9 mouse cellular contexts compared by ENCODE assay signal in the genomic region with DNA sequence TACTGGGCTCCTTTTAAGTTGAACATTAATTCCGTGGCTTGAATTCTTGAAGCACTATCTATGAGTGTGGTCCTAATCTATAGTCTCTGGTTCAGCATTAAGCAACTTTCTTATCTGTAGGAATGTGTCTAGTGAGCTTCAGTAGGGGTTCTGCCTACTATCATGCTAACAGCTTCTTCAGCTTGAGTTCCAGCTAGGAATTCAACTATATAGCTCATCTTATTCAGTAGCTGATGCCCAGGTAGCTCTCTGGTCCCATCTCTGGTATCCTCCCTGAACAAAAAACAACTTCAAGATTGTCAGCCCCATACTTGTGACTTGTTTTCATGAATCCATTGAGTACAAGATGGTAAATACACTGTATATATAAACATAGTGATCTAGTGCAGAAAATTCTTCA. TPM values are rescaled to one million over a fixed set of nuclear protein-coding genes. Genes with fewer than 3 reads are reported as not detected.
DNase-seq lines count a peak whose midpoint lies in the region; ATAC-seq and TF ChIP-seq lines count a peak whose summit lies in the region.
"Had no signal": no experiment of that assay in that cellular context is flagged by ENCODE, and none has a peak within 500 bp of the region (broad histone marks: within the 10 kb centered on the region; RNA-seq: fewer than 3 reads in every experiment).

Gene Ndn (plus strand): TSS at position 301 of the 400 bp plus-strand sequence.

- no peak for DNase-seq in liver
- no peak for DNase-seq in forebrain, embryonic 10.5 days (ENCODE audit: extremely low spot score, low spot score)
- DNase-seq in kidney, postnatal 4 days: no peak
- no peak for DNase-seq in thymus, postnatal 25 days

- TF ChIP-seq CTCF in intestine, postnatal 0 days (IDR thresholded peaks at IDR 0.05; ENCODE audit: low read depth): no peak

- no peak within 1 kb of the TSS for H3K4me2 ChIP-seq in liver, embryonic 12.5 days
- no peak within 1 kb of the TSS for H3K4me2 ChIP-seq in intestine, postnatal 0 days (replicated peaks; ENCODE audit: low read depth)
- no peak within 1 kb of the TSS for H3K4me2 ChIP-seq in neural tube, embryonic 14.5 days (ENCODE audit: low read depth, low read length)

- peaks cover 10% of the 10 kb centered on the region; the same call in 1 of the 2 replicates for H3K27me3 ChIP-seq in liver, embryonic 12.5 days (replicated peaks)
- H3K27me3 ChIP-seq in forebrain, embryonic 10.5 days (ENCODE audit: poor library complexity, severe bottlenecking): no peaks in the 10 kb centered on the region
- no peaks in the 10 kb centered on the region for H3K27me3 ChIP-seq in intestine, postnatal 0 days (replicated peaks; ENCODE audit: control insufficient read depth, insufficient read depth, low read length)
- H3K27me3 ChIP-seq in neural tube, embryonic 14.5 days (ENCODE audit: control insufficient read depth, insufficient read depth, low read length): no peaks in the 10 kb centered on the region

- no peaks in the 10 kb centered on the region for H3K9me3 ChIP-seq in liver, embryonic 12.5 days (replicated peaks)
- H3K9me3 ChIP-seq in forebrain, embryonic 10.5 days: peaks cover 23% of the 10 kb centered on the region
- H3K9me3 ChIP-seq in intestine, postnatal 0 days (ENCODE audit: control insufficient read depth): no peaks in the 10 kb centered on the region
- H3K9me3 ChIP-seq in neural tube, embryonic 14.5 days (ENCODE audit: control insufficient read depth, low read length): no peaks in the 10 kb centered on the region

- ATAC-seq in liver, embryonic 12.5 days: no peak
- ATAC-seq in intestine, postnatal 0 days: no peak
- ATAC-seq in neural tube, embryonic 14.5 days (ENCODE audit: low read depth): no peak
- ATAC-seq in erythroblast, adult 5-6 weeks (replicated peaks; ENCODE audit: low FRiP score, poor library complexity, severe bottlenecking): no peak

- H3K4me1 ChIP-seq in liver, embryonic 12.5 days: no peaks in the 10 kb centered on the region
- peaks cover 20% of the 10 kb centered on the region for H3K4me1 ChIP-seq in forebrain, embryonic 10.5 days
- no peaks in the 10 kb centered on the region for H3K4me1 ChIP-seq in intestine, postnatal 0 days (replicated peaks; ENCODE audit: control insufficient read depth, insufficient read depth, low read length)
- H3K4me1 ChIP-seq in neural tube, embryonic 14.5 days (ENCODE audit: control insufficient read depth, insufficient read depth, low read length): no peaks in the 10 kb centered on the region

- no peak within 1 kb of the TSS for H3K9ac ChIP-seq in liver, embryonic 12.5 days
- H3K9ac ChIP-seq in intestine, postnatal 0 days (ENCODE audit: low read depth, low read length): no peak within 1 kb of the TSS
- no peak within 1 kb of the TSS for H3K9ac ChIP-seq in neural tube, embryonic 14.5 days (replicated peaks; ENCODE audit: low read depth, low read length)

- no peak within 1 kb of the TSS for H3K4me3 ChIP-seq in liver, embryonic 12.5 days
- H3K4me3 ChIP-seq in forebrain, embryonic 10.5 days: no peak within 1 kb of the TSS
- no peak within 1 kb of the TSS for H3K4me3 ChIP-seq in intestine, postnatal 0 days (ENCODE audit: low read depth, low read length)
- H3K4me3 ChIP-seq in neural tube, embryonic 14.5 days (ENCODE audit: low read depth, low read length): no peak within 1 kb of the TSS

- H3K27ac ChIP-seq in liver, embryonic 12.5 days: no peak within 1 kb of the TSS
- no peak within 1 kb of the TSS for H3K27ac ChIP-seq in forebrain, embryonic 10.5 days
- no peak within 1 kb of the TSS for H3K27ac ChIP-seq in intestine, postnatal 0 days (ENCODE audit: low read depth, low read length)
- no peak within 1 kb of the TSS for H3K27ac ChIP-seq in neural tube, embryonic 14.5 days (ENCODE audit: low read depth, low read length)
- H3K27ac ChIP-seq: macrophage had no signal

- H3K36me3 ChIP-seq in liver, embryonic 12.5 days: no peaks in the 10 kb centered on the region
- H3K36me3 ChIP-seq in forebrain, embryonic 10.5 days (replicated peaks): peaks cover 4% of the 10 kb centered on the region; the same call in 1 of the 2 replicates
- no peaks in the 10 kb centered on the region for H3K36me3 ChIP-seq in intestine, postnatal 0 days (ENCODE audit: control insufficient read depth, insufficient read depth)
- no peaks in the 10 kb centered on the region for H3K36me3 ChIP-seq in neural tube, embryonic 14.5 days (ENCODE audit: control insufficient read depth, insufficient read depth, low read length)

- WGBS in liver, embryonic 12.5 days (ENCODE audit: insufficient replicate concordance): 36% methylated on average over 1 of the region's 1 CpGs
- 82% methylated on average over 1 of the region's 1 CpGs for WGBS in forebrain, embryonic 10.5 days
- WGBS in intestine, postnatal 0 days: 58% methylated on average over 1 of the region's 1 CpGs
- WGBS in neural tube, embryonic 14.5 days: 49% methylated on average over 1 of the region's 1 CpGs

RNA-seq across cellular contexts. Expression of gene Ndn, which starts in this region (rescaled TPM):
- polyA plus RNA-seq in liver, embryonic 12.5 days (2016; fragmentation: Nextera tagmentation; extraction: Ambion mirVana): 11.2 and 11.3 TPM in 2 replicates
- polyA plus RNA-seq in forebrain, embryonic 10.5 days (2016; fragmentation: Nextera tagmentation; extraction: Ambion mirVana): 70.7 and 79.9 TPM in 2 replicates
- polyA plus RNA-seq in intestine, postnatal 0 days (2015; fragmentation: Nextera tagmentation; extraction: Ambion mirVana): 22.9 and 23.7 TPM in 2 replicates
- 394 and 457 TPM in 2 replicates for polyA plus RNA-seq in neural tube, embryonic 14.5 days (2014; fragmentation: Nextera tagmentation; extraction: Ambion mirVana)
- not detected in 2 replicates for total RNA-seq in erythroblast, adult 5-6 weeks (2015; ENCODE audit: low replicate concordance)
- total RNA-seq in erythroblast, adult 5-6 weeks (2017; ENCODE audit: low replicate concordance): not detected in 2 replicates
- polyA plus RNA-seq: macrophage had no signal
